Mouse (Mus musculus): ENCODE measurements around the gene Tgfb1. TPM values are rescaled to one million over a fixed set of nuclear protein-coding genes. Genes with fewer than 3 reads are reported as not detected.
A peak's percentile ranks its signal among the peaks of the same experiment; 100 is the strongest.
"Not testable (repeated sequence)": the region's sequence is repeated elsewhere in the genome, so short reads cannot be mapped to it uniquely, and the experiment has no call there.

Tgfb1 gene
- polyA plus RNA-seq, 1 experiment from 2014 or later, result 1.6 TPM

DNA sequence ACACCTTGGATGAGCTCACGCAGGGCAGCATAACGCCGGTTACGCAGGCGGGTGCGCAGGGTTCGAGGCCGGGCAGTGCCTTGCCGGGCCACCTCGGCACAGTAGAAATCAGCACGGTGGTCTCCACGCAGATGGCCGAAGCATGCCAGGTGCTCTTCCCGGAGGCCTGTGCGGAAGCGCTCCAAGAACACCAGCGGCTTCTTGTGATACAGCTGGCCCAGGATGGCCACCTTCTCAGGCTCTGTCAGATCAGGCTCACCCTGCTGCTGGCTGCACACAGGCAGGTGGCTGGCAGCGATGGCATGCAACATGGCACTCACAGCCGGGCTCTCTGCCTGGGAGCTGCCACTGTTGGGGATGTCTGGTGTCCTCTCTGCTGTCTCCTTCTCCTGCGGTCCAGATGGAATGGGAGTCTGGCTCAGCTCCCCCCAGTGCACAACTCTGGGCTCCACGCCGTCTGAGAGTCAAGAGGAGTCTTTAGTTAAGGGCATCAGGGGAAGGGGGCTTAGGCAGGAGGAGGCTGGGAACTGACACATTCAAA lies 29.0 kb downstream of the Tgfb1 start:
- no peak overlapping the region for H3K4me3 ChIP-seq (ENCODE audit: low read depth, low read length)
- peaks cover 20% of the 10 kb centered on the region for H3K36me3 ChIP-seq (ENCODE audit: control insufficient read depth, insufficient read depth, low read length)
- H3K4me2 ChIP-seq (ENCODE audit: low read depth), result no peak overlapping the region
- no peak overlapping the region for H3K9ac ChIP-seq (ENCODE audit: low read length)
- peaks cover 18% of the 10 kb centered on the region for H3K4me1 ChIP-seq (ENCODE audit: control insufficient read depth, insufficient read depth, low read length)
- no peaks in the 10 kb centered on the region for H3K27me3 ChIP-seq (ENCODE audit: control insufficient read depth, insufficient read depth, low read length)
- ATAC-seq (ENCODE audit: insufficient read depth, low FRiP score, low TSS enrichment), result no peak
- no peaks in the 10 kb centered on the region for H3K9me3 ChIP-seq (ENCODE audit: control insufficient read depth, low read length)
- no peak overlapping the region for H3K27ac ChIP-seq (ENCODE audit: low read depth, low read length)
- WGBS, result 97% methylated on average over 22 of the region's 22 CpGs
- no peak for DNase-seq (ENCODE audit: low spot score)

DNA sequence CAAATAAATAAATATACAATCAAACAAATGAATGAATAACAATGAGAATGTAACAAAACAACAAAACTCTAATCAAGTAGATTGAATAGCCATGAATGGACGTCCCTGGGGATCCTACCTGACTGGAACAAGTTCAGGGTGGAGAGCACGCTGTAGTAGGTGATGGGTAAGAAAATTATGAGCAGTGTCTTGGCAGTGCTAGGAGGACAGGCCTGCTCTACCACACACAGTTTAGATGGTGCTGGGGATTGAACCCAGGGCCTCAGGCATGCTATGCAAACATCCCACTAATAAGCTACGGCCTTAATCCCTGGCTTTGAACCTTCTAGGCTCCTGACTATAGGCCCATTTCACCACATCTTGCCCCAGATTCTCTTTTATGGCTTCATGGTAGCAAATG lies 30.7 kb downstream of the Tgfb1 start:
- ATAC-seq (ENCODE audit: insufficient read depth, low FRiP score, low TSS enrichment), result no peak
- no peak overlapping the region; the same call in 1 of the 2 replicates for H3K4me2 ChIP-seq (ENCODE audit: low read depth)
- DNase-seq (ENCODE audit: low spot score), result no peak
- peaks cover 6% of the 10 kb centered on the region; the same call in 1 of the 2 replicates for H3K4me1 ChIP-seq (ENCODE audit: control insufficient read depth, insufficient read depth, low read length)
- no peak overlapping the region for H3K27ac ChIP-seq (ENCODE audit: low read depth, low read length)
- 93% methylated on average over 3 of the region's 3 CpGs for WGBS
- H3K4me3 ChIP-seq (ENCODE audit: low read depth, low read length), result no peak overlapping the region
- no peaks in the 10 kb centered on the region for H3K9me3 ChIP-seq (ENCODE audit: control insufficient read depth, low read length)
- H3K36me3 ChIP-seq (ENCODE audit: control insufficient read depth, insufficient read depth, low read length), result peaks cover 27% of the 10 kb centered on the region
- no peak overlapping the region for H3K9ac ChIP-seq (ENCODE audit: low read length)
- H3K27me3 ChIP-seq (ENCODE audit: control insufficient read depth, insufficient read depth, low read length), result no peaks in the 10 kb centered on the region

- H3K9me3 ChIP-seq (ENCODE audit: control insufficient read depth, low read length), result no peaks in the 10 kb centered on the region
- peak within 1 kb of the TSS; percentile 69 for H3K9ac ChIP-seq (ENCODE audit: low read length)
- H3K4me3 ChIP-seq (ENCODE audit: low read depth, low read length), result peak within 1 kb of the TSS; percentile 72
- ATAC-seq (ENCODE audit: insufficient read depth, low FRiP score, low TSS enrichment), result peak; percentile 82
- DNase-seq (ENCODE audit: low spot score), result peak; percentile 92
- no peaks in the 10 kb centered on the region for H3K27me3 ChIP-seq (ENCODE audit: control insufficient read depth, insufficient read depth, low read length)
- 5% methylated on average over 32 of the region's 32 CpGs for WGBS
- peaks cover 33% of the 10 kb centered on the region for H3K36me3 ChIP-seq (ENCODE audit: control insufficient read depth, insufficient read depth, low read length)
- peaks cover 6% of the 10 kb centered on the region; the same call in 1 of the 2 replicates for H3K4me1 ChIP-seq (ENCODE audit: control insufficient read depth, insufficient read depth, low read length)
- no peak within 1 kb of the TSS for H3K27ac ChIP-seq (ENCODE audit: low read depth, low read length)
- peak within 1 kb of the TSS; percentile 90 for H3K4me2 ChIP-seq (ENCODE audit: low read depth)
These were observed 32.1 kb downstream of the Tgfb1 start, which contains the start of gene Ccdc97 for GRCm38 (mm10) chr7:25718788-25719417. TSS of gene Ccdc97 (minus strand) at chr7:25719088.

GRCm38 (mm10) chr7:25719761-25720610 lies 33.2 kb downstream of the Tgfb1 start:
- 64% methylated on average over 10 of the region's 10 CpGs for WGBS
- Histone ChIP-seq H3K4me3 (ENCODE audit: low read depth, low read length) (no peak overlapping the region), H3K36me3 (ENCODE audit: control insufficient read depth, insufficient read depth, low read length) (peaks cover 41% of the 10 kb centered on the region), H3K9ac (ENCODE audit: low read length) (no peak overlapping the region), H3K27ac (ENCODE audit: low read depth, low read length) (no peak overlapping the region), H3K9me3 (ENCODE audit: control insufficient read depth, low read length) (no peaks in the 10 kb centered on the region), H3K27me3 (ENCODE audit: control insufficient read depth, insufficient read depth, low read length) (no peaks in the 10 kb centered on the region), H3K4me1 (ENCODE audit: control insufficient read depth, insufficient read depth, low read length) (peaks cover 6% of the 10 kb centered on the region; the same call in 1 of the 2 replicates), H3K4me2 (ENCODE audit: low read depth) (no peak overlapping the region)
- peak; percentile 84 for DNase-seq (ENCODE audit: low spot score)
- peak; percentile 43; the same call in 1 of the 2 replicates for ATAC-seq (ENCODE audit: insufficient read depth, low FRiP score, low TSS enrichment)

DNA sequence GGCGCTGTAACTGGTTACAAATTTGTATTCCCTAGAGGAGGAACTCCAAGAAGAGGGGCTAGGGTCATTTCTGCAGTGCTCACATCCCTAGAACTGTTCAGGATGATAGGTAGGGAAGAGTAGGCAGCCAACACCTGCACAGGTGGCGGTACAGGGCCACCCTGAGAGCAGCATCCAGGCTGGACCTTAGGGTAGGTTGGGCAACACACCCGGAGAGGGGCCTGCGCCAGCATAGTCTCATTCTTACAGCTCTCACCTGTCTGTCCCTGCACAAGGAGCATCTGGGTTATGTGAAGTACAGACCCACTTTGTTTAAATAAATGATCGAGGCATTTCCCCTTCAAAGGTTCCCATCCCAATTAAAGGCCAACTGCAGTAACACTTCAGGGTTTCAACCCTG lies 34.0 kb downstream of the Tgfb1 start:
- ATAC-seq (ENCODE audit: insufficient read depth, low FRiP score, low TSS enrichment), result no peak
- Histone ChIP-seq H3K4me1 (ENCODE audit: control insufficient read depth, insufficient read depth, low read length) (peaks cover 6% of the 10 kb centered on the region; the same call in 1 of the 2 replicates), H3K27ac (ENCODE audit: low read depth, low read length) (no peak overlapping the region), H3K36me3 (ENCODE audit: control insufficient read depth, insufficient read depth, low read length) (peaks cover 39% of the 10 kb centered on the region), H3K4me3 (ENCODE audit: low read depth, low read length) (no peak overlapping the region), H3K27me3 (ENCODE audit: control insufficient read depth, insufficient read depth, low read length) (no peaks in the 10 kb centered on the region), H3K9ac (ENCODE audit: low read length) (no peak overlapping the region), H3K4me2 (ENCODE audit: low read depth) (no peak overlapping the region), H3K9me3 (ENCODE audit: control insufficient read depth, low read length) (no peaks in the 10 kb centered on the region)
- 94% methylated on average over 5 of the region's 5 CpGs for WGBS
- DNase-seq (ENCODE audit: low spot score), result no peak

GRCm38 (mm10) chr7:25721776-25722175 lies 35.0 kb downstream of the Tgfb1 start:
- DNase-seq (ENCODE audit: low spot score); H3K27ac ChIP-seq (ENCODE audit: low read depth, low read length); H3K9ac ChIP-seq (ENCODE audit: low read length); H3K9me3 ChIP-seq (ENCODE audit: control insufficient read depth, low read length); ATAC-seq (ENCODE audit: insufficient read depth, low FRiP score, low TSS enrichment); H3K4me3 ChIP-seq (ENCODE audit: low read depth, low read length); H3K4me2 ChIP-seq (ENCODE audit: low read depth); H3K4me1 ChIP-seq (ENCODE audit: control insufficient read depth, insufficient read depth, low read length); H3K27me3 ChIP-seq (ENCODE audit: control insufficient read depth, insufficient read depth, low read length): not testable (repeated sequence)
- H3K36me3 ChIP-seq (ENCODE audit: control insufficient read depth, insufficient read depth, low read length), result peaks cover 42% of the 10 kb centered on the region

DNA sequence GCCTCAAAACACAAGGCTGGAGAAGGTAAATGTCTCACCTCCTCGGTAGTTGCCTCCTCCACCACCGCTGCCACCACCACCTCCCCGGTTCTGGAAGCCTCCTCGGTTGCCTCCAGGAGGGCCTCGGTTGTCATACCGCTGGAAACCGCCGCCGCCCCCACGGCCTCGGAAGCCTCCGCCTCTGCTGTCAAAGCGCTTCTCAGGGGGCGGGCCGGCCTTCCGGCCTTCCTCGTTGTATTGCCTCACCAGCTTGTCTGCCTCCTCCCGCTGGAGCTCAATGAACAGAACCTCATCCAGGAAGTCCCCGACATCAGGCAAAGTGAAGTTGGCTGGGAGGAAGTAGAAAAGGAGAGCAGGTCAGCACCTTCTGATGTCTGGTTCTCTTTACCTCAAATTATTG lies 39.1 kb downstream of the Tgfb1 start:
- DNase-seq (ENCODE audit: low spot score), result no peak
- 87% methylated on average over 19 of the region's 19 CpGs for WGBS
- no peaks in the 10 kb centered on the region for H3K4me1 ChIP-seq (ENCODE audit: control insufficient read depth, insufficient read depth, low read length)
- H3K4me3 ChIP-seq (ENCODE audit: low read depth, low read length), result no peak overlapping the region
- peaks cover 57% of the 10 kb centered on the region for H3K36me3 ChIP-seq (ENCODE audit: control insufficient read depth, insufficient read depth, low read length)
- no peak for ATAC-seq (ENCODE audit: insufficient read depth, low FRiP score, low TSS enrichment)
- H3K4me2 ChIP-seq (ENCODE audit: low read depth), result no peak overlapping the region
- no peaks in the 10 kb centered on the region for H3K9me3 ChIP-seq (ENCODE audit: control insufficient read depth, low read length)
- no peak overlapping the region for H3K9ac ChIP-seq (ENCODE audit: low read length)
- H3K27ac ChIP-seq (ENCODE audit: low read depth, low read length), result no peak overlapping the region
- H3K27me3 ChIP-seq (ENCODE audit: control insufficient read depth, insufficient read depth, low read length), result no peaks in the 10 kb centered on the region

DNA sequence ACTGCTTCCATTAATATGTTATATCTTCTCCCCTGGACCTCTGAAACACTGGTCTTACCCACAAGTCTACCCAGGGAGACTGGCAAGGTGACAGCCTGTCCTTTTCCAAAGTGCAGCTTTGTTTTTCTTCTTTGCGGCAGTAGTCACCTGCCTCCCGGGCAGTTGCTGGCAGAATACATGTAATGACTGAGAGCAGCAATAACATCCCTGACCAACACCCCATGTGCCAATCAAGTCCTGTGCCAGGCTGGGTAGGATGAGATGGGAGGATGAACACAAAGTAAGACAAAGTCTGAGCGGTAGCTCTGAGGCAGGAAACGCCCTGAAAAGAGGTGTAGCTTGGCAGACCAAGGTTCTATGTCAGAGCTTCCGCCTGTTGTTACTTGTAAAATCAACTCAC lies 41.0 kb downstream of the Tgfb1 start:
- Histone ChIP-seq H3K27me3 (ENCODE audit: control insufficient read depth, insufficient read depth, low read length) (no peaks in the 10 kb centered on the region), H3K9ac (ENCODE audit: low read length) (no peak overlapping the region), H3K27ac (ENCODE audit: low read depth, low read length) (no peak overlapping the region), H3K9me3 (ENCODE audit: control insufficient read depth, low read length) (no peaks in the 10 kb centered on the region), H3K4me1 (ENCODE audit: control insufficient read depth, insufficient read depth, low read length) (no peaks in the 10 kb centered on the region), H3K4me2 (ENCODE audit: low read depth) (no peak overlapping the region), H3K36me3 (ENCODE audit: control insufficient read depth, insufficient read depth, low read length) (peaks cover 60% of the 10 kb centered on the region), H3K4me3 (ENCODE audit: low read depth, low read length) (no peak overlapping the region)
- WGBS, result 92% methylated on average over 5 of the region's 5 CpGs
- ATAC-seq (ENCODE audit: insufficient read depth, low FRiP score, low TSS enrichment) (no peak), DNase-seq (ENCODE audit: low spot score) (no peak)
